Mouse (Mus musculus) mouse embryonic stem cell (cell line): ENCODE measurements at regions not wholly inside any gene's neighbourhood (a gene's known extent, or its start where the extent isn't known, plus 50 kb on each side); places are given as distances from the start of the nearest gene placed in this dataset.

Source experiments
- in situ Hi-C, 2 experiments: fragments of 300-500 bp; cut with MboI; formaldehyde crosslinking; loops; 1 replicate in 1 of 2; 3 replicates in 1 of 2; pipeline ENCODE4 v1.14.3; 2019 to 2020; ENCODE audit warnings: low sequenced_read_pairs in 2 of 2, low pct_unique_long_range_greater_than_20kb in 1 of 2, mixed read lengths in 1 of 2; ENCODE audit not compliant: unreplicated experiment in 1 of 2

- in situ Hi-C loops, result no loop called here
Measured at GRCm38 (mm10) chr7:136229592-136229991, 513.4 kb upstream of the Mki67 start.

GRCm38 (mm10) chr7:136232177-136232576 lies 516.0 kb upstream of the Mki67 start:
- in situ Hi-C loops, result no loop called here

- in situ Hi-C loops, result no loop called here
Measured at GRCm38 (mm10) chr7:136235563-136235962, 519.4 kb upstream of the Mki67 start.

GRCm38 (mm10) chr7:136236391-136236790 lies 520.2 kb upstream of the Mki67 start:
- in situ Hi-C loops, result no loop called here

- in situ Hi-C loops, result no loop called here
Measured at GRCm38 (mm10) chr7:136265691-136266090, 549.5 kb upstream of the Mki67 start.

- in situ Hi-C loops, result no loop called here
Measured at GRCm38 (mm10) chr7:136267716-136268489, 551.7 kb upstream of the Mki67 start.

GRCm38 (mm10) chr7:136275651-136276050 lies 559.5 kb upstream of the Mki67 start:
- in situ Hi-C loops, result no loop called here

- in situ Hi-C loops, result no loop called here
Measured at GRCm38 (mm10) chr7:136283770-136284169, 567.6 kb upstream of the Mki67 start.

- in situ Hi-C loops, result no loop called here
Measured at GRCm38 (mm10) chr7:136285606-136286005, 569.4 kb upstream of the Mki67 start.

- in situ Hi-C loops, result no loop called here
Measured at GRCm38 (mm10) chr7:136293536-136294145, 577.5 kb upstream of the Mki67 start.

GRCm38 (mm10) chr7:136294445-136294844 lies 578.3 kb upstream of the Mki67 start:
- in situ Hi-C loops, result no loop called here

GRCm38 (mm10) chr7:136297901-136298513 lies 581.8 kb upstream of the Mki67 start:
- in situ Hi-C loops, result no loop called here

- in situ Hi-C loops, result no loop called here
Measured at GRCm38 (mm10) chr7:136306137-136306536, 588.3 kb upstream of the Mgmt start.

GRCm38 (mm10) chr7:136308765-136309164 lies 585.6 kb upstream of the Mgmt start:
- in situ Hi-C loops, result no loop called here

- in situ Hi-C loops, result no loop called here
Measured at GRCm38 (mm10) chr7:136327281-136327680, 567.1 kb upstream of the Mgmt start.

GRCm38 (mm10) chr7:136330431-136330830 lies 564.0 kb upstream of the Mgmt start:
- in situ Hi-C loops, result no loop called here

- in situ Hi-C loops, result no loop called here
Measured at GRCm38 (mm10) chr7:136332805-136333204, 561.6 kb upstream of the Mgmt start.

- in situ Hi-C loops, result no loop called here
Measured at GRCm38 (mm10) chr7:136341599-136342210, 552.7 kb upstream of the Mgmt start.

- in situ Hi-C loops, result no loop called here
Measured at GRCm38 (mm10) chr7:136342211-136342799, 552.1 kb upstream of the Mgmt start.
